Mouse (Mus musculus) CH12.LX (cell line): ENCODE measurements at regions not wholly inside any gene's neighbourhood (a gene's known extent, or its start where the extent isn't known, plus 50 kb on each side); places are given as distances from the start of the nearest gene placed in this dataset.
A peak's percentile ranks its signal among the peaks of the same experiment; 100 is the strongest.

Experiments used
- DNase-seq: peaks from one replicate; pipeline ENCODE4 v3.0.0-alpha.2; 2013; ENCODE audit errors: extremely low read depth
- H3K27ac ChIP-seq: 2 replicates; pipeline ENCODE4 v1.5.1; 2012; ENCODE audit warnings: low read depth, mild to moderate bottlenecking, control low read depth, moderate library complexity; ENCODE audit not compliant: insufficient read depth
- H3K27me3 ChIP-seq: replicated peaks from 2 replicates; pipeline ENCODE3; 2012; ENCODE audit warnings: inconsistent platforms
- H3K36me3 ChIP-seq, 2 experiments: replicated peaks in 1 of 2; 2 replicates each; pipeline versions ENCODE3 to v1.6.1; 2012; ENCODE audit warnings: inconsistent platforms in 1 of 2, low read length in 1 of 2, mild to moderate bottlenecking in 1 of 2, mixed read lengths in 1 of 2, moderate library complexity in 1 of 2; ENCODE audit not compliant: control insufficient read depth in 1 of 2, insufficient read depth in 1 of 2
- H3K4me1 ChIP-seq, 2 experiments: 2 replicates each; pipeline ENCODE4 v1.6.1; 2012; ENCODE audit warnings: inconsistent platforms in 1 of 2, moderate library complexity in 1 of 2; ENCODE audit not compliant: insufficient read depth in 2 of 2, control insufficient read depth in 1 of 2
- H3K4me2 ChIP-seq: 2 replicates; pipeline ENCODE4 v1.6.1; 2012; ENCODE audit warnings: low read depth, mild to moderate bottlenecking, control low read depth; ENCODE audit not compliant: poor library complexity, insufficient read depth, severe bottlenecking
- H3K4me3 ChIP-seq, 3 experiments: fragments of 150-350 bp in 1 of 3; sonication (generic) in 1 of 3; replicated peaks in 1 of 3; 2 replicates each; pipeline versions ENCODE3 to v1.5.1; 2011 to 2012; ENCODE audit warnings: low read depth in 2 of 3, low read length in 2 of 3, mild to moderate bottlenecking in 2 of 3, moderate library complexity in 2 of 3, control low read depth in 1 of 3, improper control_type of control experiment in 1 of 3, inconsistent platforms in 1 of 3, mixed read lengths in 1 of 3; ENCODE audit not compliant: poor library complexity in 1 of 3
- H3K79me2 ChIP-seq: replicated peaks from 2 replicates; pipeline ENCODE4 v1.6.1; 2012; ENCODE audit warnings: mild to moderate bottlenecking, moderate library complexity; ENCODE audit not compliant: control insufficient read depth, poor library complexity, insufficient read depth, severe bottlenecking; ENCODE audit errors: extremely low read depth
- H3K9ac ChIP-seq: 2 replicates; pipeline ENCODE4 v1.6.1; 2012; ENCODE audit warnings: low read depth, mild to moderate bottlenecking, control low read depth, moderate library complexity; ENCODE audit not compliant: insufficient read depth
- H3K9me3 ChIP-seq: replicated peaks from 2 replicates; pipeline ENCODE3; 2012; ENCODE audit warnings: low read length, inconsistent platforms, mixed read lengths
- CHD2 ChIP-seq: IDR thresholded peaks from 2 replicates; pipeline ENCODE4 v1.6.1; 2011; ENCODE audit warnings: low read length, improper control_type of control experiment
- E2F4 ChIP-seq: IDR thresholded peaks from 2 replicates; pipeline ENCODE4 v1.6.1; 2011; ENCODE audit warnings: low read depth, low read length, improper control_type of control experiment; ENCODE audit not compliant: insufficient replicate concordance
- EP300 ChIP-seq: IDR thresholded peaks from 2 replicates; pipeline ENCODE4 v1.6.1; 2011; ENCODE audit warnings: low read length, improper control_type of control experiment
- ETS1 ChIP-seq: conservative IDR thresholded peaks from 2 replicates; pipeline ENCODE4 v1.6.1; 2012; ENCODE audit warnings: low read depth, mild to moderate bottlenecking, inconsistent platforms, low read length, improper control_type of control experiment, moderate library complexity
- GABPA ChIP-seq: IDR thresholded peaks from 2 replicates; pipeline ENCODE4 v1.6.1; 2012; ENCODE audit warnings: low read depth, low read length, improper control_type of control experiment, inconsistent platforms; ENCODE audit not compliant: insufficient replicate concordance
- IRF4 ChIP-seq: IDR thresholded peaks from 2 replicates; pipeline ENCODE4 v1.6.1; 2014; ENCODE audit warnings: low read depth, mild to moderate bottlenecking, inconsistent platforms, low read length, improper control_type of control experiment
- JUND ChIP-seq: conservative IDR thresholded peaks from 2 replicates; pipeline ENCODE4 v1.6.1; 2011; ENCODE audit warnings: low read depth, low read length, improper control_type of control experiment
- MAFK ChIP-seq: IDR thresholded peaks from 2 replicates; pipeline ENCODE4 v1.6.1; 2011; ENCODE audit warnings: low read length, improper control_type of control experiment; ENCODE audit not compliant: insufficient replicate concordance
- MAZ ChIP-seq: IDR thresholded peaks from 2 replicates; pipeline ENCODE4 v1.6.1; 2012; ENCODE audit warnings: low read depth, mild to moderate bottlenecking, inconsistent platforms, low read length, improper control_type of control experiment, moderate library complexity
- NRF1 ChIP-seq: IDR thresholded peaks from 2 replicates; pipeline ENCODE4 v1.6.1; 2014; ENCODE audit warnings: low read depth, mild to moderate bottlenecking, inconsistent platforms, low read length, improper control_type of control experiment, moderate library complexity
- SIN3A ChIP-seq: IDR thresholded peaks from 2 replicates; pipeline ENCODE4 v1.6.1; 2012; ENCODE audit warnings: low read length, improper control_type of control experiment, inconsistent platforms
- USF1 ChIP-seq: IDR thresholded peaks from 2 replicates; pipeline ENCODE4 v1.6.1; 2014; ENCODE audit warnings: low read depth, mild to moderate bottlenecking, inconsistent platforms, low read length, improper control_type of control experiment
- ZKSCAN1 ChIP-seq: IDR thresholded peaks from 2 replicates; pipeline ENCODE4 v1.6.1; 2012; ENCODE audit warnings: low read depth, inconsistent platforms, low read length, improper control_type of control experiment, borderline replicate concordance
- dilution Hi-C: fragments of 300-500 bp; cut with MboI; formaldehyde crosslinking; loops from 2 replicates; pipeline ENCODE4 v1.14.3; 2020; ENCODE audit warnings: low sequenced_read_pairs; ENCODE audit not compliant: extremely low pct_unique_long_range_greater_than_20kb, extremely low pct_ligation_motif_present
- in situ Hi-C: fragments of 300-500 bp; cut with MboI; formaldehyde crosslinking; loops from 3 replicates; pipeline ENCODE4 v1.14.3; 2019; ENCODE audit warnings: low sequenced_read_pairs, low pct_ligation_motif_present, low pct_unique_long_range_greater_than_20kb, mixed read lengths

DNA sequence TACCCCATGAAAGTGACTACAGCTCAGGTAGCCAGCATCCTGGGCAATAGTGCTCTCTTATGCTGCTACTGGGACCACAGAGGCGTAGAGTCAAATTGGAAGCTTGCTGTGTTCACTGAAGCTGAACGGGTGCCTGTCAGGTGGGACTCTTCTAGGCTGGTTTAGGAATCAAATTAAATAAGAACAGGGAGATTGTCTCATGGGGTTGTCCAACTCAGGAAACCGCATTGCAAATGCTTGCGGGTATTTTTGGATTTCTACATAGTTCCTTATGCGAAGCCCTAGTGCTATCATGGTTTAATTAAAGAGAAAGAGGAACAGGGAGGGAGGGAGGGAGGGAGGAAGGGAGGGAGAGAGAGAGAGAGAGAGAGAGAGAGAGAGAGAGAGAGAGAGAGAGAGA is 120.5 kb upstream of the Six2 start:
- H3K4me2 ChIP-seq: peak overlapping the region; percentile 4; the same call in 1 of the 2 replicates
- peak; percentile 31 for TF ChIP-seq ETS1
- TF ChIP-seq EP300: peak; percentile 49; the same call in 1 of the 2 replicates
- TF ChIP-seq ZKSCAN1: no peak
- TF ChIP-seq IRF4: peak; percentile 29; the same call in 1 of the 2 replicates
- peak; percentile 58 for DNase-seq
- in situ Hi-C loops: no loop called here
- no peaks in the 10 kb centered on the region for H3K36me3 ChIP-seq
- no peak overlapping the region for H3K27ac ChIP-seq
- H3K4me1 ChIP-seq: peaks cover 8 to 11% of the 10 kb centered on the region in 2 experiments; a peak in 2 of 4 replicates
- dilution Hi-C loops: no loop called here
- H3K9ac ChIP-seq: no peak overlapping the region
- no peaks in the 10 kb centered on the region for H3K9me3 ChIP-seq
- peaks cover 1% of the 10 kb centered on the region for H3K27me3 ChIP-seq
- H3K4me3 ChIP-seq: no peak overlapping the region
- no peaks in the 10 kb centered on the region for H3K79me2 ChIP-seq

DNA sequence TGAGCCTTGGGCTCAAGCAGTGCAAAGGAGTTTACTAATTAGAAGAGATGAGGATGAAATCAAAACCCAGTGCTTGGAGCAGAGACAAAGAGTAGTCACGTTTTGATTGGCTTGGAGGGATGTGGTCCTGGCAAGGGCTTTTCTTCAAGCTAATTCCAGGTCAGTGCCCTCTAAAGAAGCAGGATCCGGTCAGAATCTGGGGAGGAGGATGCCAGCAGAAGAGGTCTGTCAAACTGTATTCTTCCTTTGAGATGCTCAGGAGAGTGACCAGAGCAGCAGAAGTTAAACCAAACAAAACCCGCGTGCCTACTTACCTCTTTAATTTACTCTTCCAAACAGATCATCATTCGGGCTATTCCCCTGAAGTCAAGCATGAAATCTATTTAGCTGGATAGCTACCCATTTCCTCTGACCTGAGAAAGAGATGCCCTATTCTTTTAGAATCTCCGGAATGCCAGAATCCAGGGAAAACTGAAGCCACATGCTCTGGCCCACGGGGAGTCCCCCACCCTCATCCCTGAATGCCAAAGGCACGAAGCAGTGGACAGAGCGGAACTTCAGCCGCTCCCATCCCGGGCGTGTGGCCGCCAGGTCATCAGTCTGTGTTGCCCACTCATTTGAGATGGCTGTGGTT is 117.8 kb upstream of the Six2 start:
- dilution Hi-C loops: no loop called here
- TF ChIP-seq NRF1 (no peak), MAZ (no peak), MAFK (no peak), ETS1 (no peak), CHD2 (no peak), E2F4 (no peak), USF1 (no peak), IRF4 (no peak), SIN3A (no peak), GABPA (no peak), JUND (no peak)
- TF ChIP-seq, all 38 proteins: peak for 0

More for the DNA sequence above, 117.8 kb upstream of the Six2 start:
- Histone ChIP-seq H3K27me3 (no peaks in the 10 kb centered on the region), H3K9me3 (no peaks in the 10 kb centered on the region), H3K27ac (no peak overlapping the region), H3K9ac (no peak overlapping the region), H3K4me2 (no peak overlapping the region), H3K36me3 (no peaks in the 10 kb centered on the region), H3K79me2 (no peaks in the 10 kb centered on the region), H3K4me1 (peaks cover 6 to 11% of the 10 kb centered on the region in 2 experiments; a peak in 2 of 4 replicates), H3K4me3 (no peak overlapping the region)
- in situ Hi-C loops: no loop called here
- no peak for DNase-seq
